Mouse (Mus musculus) T-helper 2 cell (primary cell): ENCODE data around the gene Grsf1.

Source experiments
- in situ Hi-C: fragments of 300-600 bp; cut with MboI, MseI; formaldehyde crosslinking; loops from one replicate; pipeline ENCODE4 v1.15.1; 2025; ENCODE audit warnings: high pct_unique_total_duplicates

Grsf1 gene

GRCm38 (mm10) chr5:88675443-88676387 is at the start of gene Grsf1:
TSS of gene Grsf1 (minus strand) at chr5:88676171.
- in situ Hi-C loops, result loop anchor here (10.0 kb wide), 1 partner anchor 111 kb away; the partner anchor contains the start of gene Rufy3

- in situ Hi-C loops, result no loop called here
These were observed 48.1 kb upstream of the Grsf1 start for GRCm38 (mm10) chr5:88724030-88724429.

GRCm38 (mm10) chr5:88722213-88722600 is 46.2 kb upstream of the Grsf1 start:
- in situ Hi-C loops, result no loop called here

- in situ Hi-C loops, result no loop called here
These were observed 45.7 kb upstream of the Grsf1 start for GRCm38 (mm10) chr5:88721565-88722212.

GRCm38 (mm10) chr5:88721003-88721475 is 45.1 kb upstream of the Grsf1 start:
- in situ Hi-C loops, result no loop called here

- in situ Hi-C loops, result no loop called here
These were observed 44.4 kb upstream of the Grsf1 start, which contains the start of gene Mob1b for GRCm38 (mm10) chr5:88720116-88721002. TSS of gene Mob1b (plus strand) at chr5:88720855.

GRCm38 (mm10) chr5:88716983-88717382 is 41.0 kb upstream of the Grsf1 start:
- in situ Hi-C loops, result loop anchor here (5.0 kb wide), 1 partner anchor 50 kb away; no protein-coding TSS in a partner anchor

- in situ Hi-C loops, result no loop called here
These were observed 36.4 kb upstream of the Grsf1 start for GRCm38 (mm10) chr5:88712328-88712727.

GRCm38 (mm10) chr5:88711618-88712224 is 35.8 kb upstream of the Grsf1 start:
- in situ Hi-C loops, result no loop called here

GRCm38 (mm10) chr5:88711128-88711527 is 35.2 kb upstream of the Grsf1 start:
- in situ Hi-C loops, result no loop called here

- in situ Hi-C loops, result no loop called here
These were observed 27.6 kb upstream of the Grsf1 start for GRCm38 (mm10) chr5:88703551-88703950.

GRCm38 (mm10) chr5:88702041-88702440 is 26.1 kb upstream of the Grsf1 start:
- in situ Hi-C loops, result no loop called here

- in situ Hi-C loops, result no loop called here
These were observed 23.4 kb upstream of the Grsf1 start for GRCm38 (mm10) chr5:88699251-88699913.

GRCm38 (mm10) chr5:88697291-88697690 is 21.3 kb upstream of the Grsf1 start:
- in situ Hi-C loops, result no loop called here

- in situ Hi-C loops, result loop anchor here (5.0 kb wide), 1 partner anchor 54 kb away; no protein-coding TSS in a partner anchor
These were observed 17.1 kb upstream of the Grsf1 start for GRCm38 (mm10) chr5:88693057-88693456.

GRCm38 (mm10) chr5:88692586-88692985 is 16.6 kb upstream of the Grsf1 start:
- in situ Hi-C loops, result loop anchor here (5.0 kb wide), 1 partner anchor 55 kb away; no protein-coding TSS in a partner anchor

- in situ Hi-C loops, result loop anchor here (5.0 kb wide), 1 partner anchor 56 kb away; no protein-coding TSS in a partner anchor
These were observed 15.6 kb upstream of the Grsf1 start for GRCm38 (mm10) chr5:88691506-88692095.

- in situ Hi-C loops, result loop anchor here (5.0 kb wide), 1 partner anchor 56 kb away; no protein-coding TSS in a partner anchor
These were observed 14.9 kb upstream of the Grsf1 start for GRCm38 (mm10) chr5:88690681-88691505.
